Mouse (Mus musculus) liver, postnatal 0 days (tissue): ENCODE measurements around the gene Sh2b2.

ENCODE experiments used
- CTCF ChIP-seq: sonication (generic); IDR thresholded peaks from 2 replicates; pipeline ENCODE4 v1.5.1; 2016; ENCODE audit warnings: antibody characterized with exemption, low read depth
- EP300 ChIP-seq: IDR thresholded peaks from 2 replicates; pipeline ENCODE4 v1.6.1; 2016; ENCODE audit warnings: antibody characterized with exemption, low read depth, mild to moderate bottlenecking

DNA sequence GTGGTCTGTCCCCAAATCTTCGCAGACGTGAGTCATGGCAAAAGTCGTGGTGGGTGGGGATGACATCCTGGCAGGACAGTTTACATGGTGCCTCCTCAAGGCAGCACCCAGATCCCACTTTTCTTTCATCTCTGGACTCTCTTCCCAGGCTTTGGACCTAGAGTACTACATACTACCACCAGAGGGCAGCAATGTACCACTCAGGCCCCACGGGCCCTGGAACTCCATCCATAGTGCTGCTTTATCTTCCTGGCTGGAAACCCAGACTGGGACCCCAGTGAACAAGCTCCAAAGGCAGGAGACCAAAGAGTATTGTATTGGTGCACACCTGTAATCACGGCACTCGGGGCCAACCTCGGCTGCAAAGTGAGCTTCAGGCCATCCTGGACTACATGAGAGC lies 44.5 kb downstream of the Sh2b2 start:
- TF ChIP-seq CTCF (peak; percentile 95), EP300 (no peak)
